Mouse (Mus musculus): Measurements from ENCODE around the gene Dusp14.

DNA sequence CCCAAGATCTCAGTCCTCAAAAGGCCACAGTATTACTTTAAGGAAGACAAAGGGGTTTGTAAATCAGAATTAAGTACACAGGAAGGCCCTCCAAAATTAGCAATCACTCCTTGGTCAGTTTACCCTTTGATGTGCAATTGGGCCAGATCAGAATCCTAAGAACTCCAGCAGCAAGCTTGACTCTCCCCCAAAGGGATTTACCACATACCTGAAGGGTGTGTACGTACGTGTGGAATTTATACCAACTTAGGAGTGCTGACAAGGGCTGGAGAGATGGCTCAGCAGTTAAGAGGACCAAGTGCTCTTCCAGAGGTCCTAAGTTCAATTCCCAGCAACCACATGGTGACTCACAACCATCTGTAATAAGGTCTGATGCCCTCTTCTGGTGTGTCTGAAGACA lies 7.2 kb downstream of the Dusp14 start:
- TF ChIP-seq GATA1 (IDR thresholded peaks at IDR 0.05; ENCODE audit: borderline replicate concordance, low read length) = no peak
- TF ChIP-seq FLI1 (IDR thresholded peaks at IDR 0.05; ENCODE audit: low read length) = no peak

Measured in megakaryocyte, embryonic 14.5 days (primary cell).